Mouse (Mus musculus) ES-E14 (cell line): ENCODE results near the gene Rbfox1. TPM values are rescaled to one million over a fixed set of nuclear protein-coding genes. Genes with fewer than 3 reads are reported as not detected.
A peak's percentile ranks its signal among the peaks of the same experiment; 100 is the strongest.

ENCODE experiments used
- DNase-seq: peaks from one replicate; pipeline ENCODE4 v3.0.0-alpha.2; 2013; ENCODE audit warnings: low read depth, low spot score
- H3K27ac ChIP-seq: 2 replicates; pipeline ENCODE4 v1.5.1; 2012; ENCODE audit warnings: low read depth, mild to moderate bottlenecking, low read length, moderate library complexity, mixed read lengths; ENCODE audit not compliant: poor library complexity, insufficient read depth, severe bottlenecking
- H3K36me3 ChIP-seq: 2 replicates; pipeline ENCODE4 v1.6.1; 2012; ENCODE audit warnings: mild to moderate bottlenecking, low read length, moderate library complexity, mixed read lengths; ENCODE audit not compliant: control insufficient read depth, poor library complexity, insufficient read depth, severe bottlenecking
- H3K4me1 ChIP-seq, 2 experiments: fragments of 150-350 bp in 1 of 2; sonication (generic) in 1 of 2; 2 replicates each; pipeline ENCODE4 v1.6.1; 2012; ENCODE audit warnings: low read length in 2 of 2, mild to moderate bottlenecking in 1 of 2, mixed read lengths in 1 of 2; ENCODE audit not compliant: control insufficient read depth in 2 of 2, insufficient read depth in 2 of 2, poor library complexity in 1 of 2
- H3K4me3 ChIP-seq, 2 experiments: fragments of 150-350 bp in 1 of 2; sonication (generic) in 1 of 2; 2 replicates each; pipeline ENCODE4 v1.5.1; 2012; ENCODE audit warnings: low read length in 2 of 2, low read depth in 1 of 2, mild to moderate bottlenecking in 1 of 2, mixed read lengths in 1 of 2; ENCODE audit not compliant: insufficient read depth in 1 of 2, poor library complexity in 1 of 2, severe bottlenecking in 1 of 2
- H3K9ac ChIP-seq: 2 replicates; pipeline ENCODE4 v1.6.1; 2012; ENCODE audit warnings: low read depth, mild to moderate bottlenecking, low read length, mixed read lengths; ENCODE audit not compliant: poor library complexity, insufficient read depth, severe bottlenecking
- H3K9me3 ChIP-seq: fragments of 150-350 bp; sonication (generic); 2 replicates; pipeline ENCODE4 v1.6.1; 2012; ENCODE audit warnings: low read depth, mild to moderate bottlenecking, low read length; ENCODE audit not compliant: control insufficient read depth, insufficient read depth
- CHD2 ChIP-seq: IDR thresholded peaks from 2 replicates; pipeline ENCODE4 v1.6.1; 2014; ENCODE audit warnings: mild to moderate bottlenecking, low read depth, low read length, inconsistent platforms
- HCFC1 ChIP-seq: IDR thresholded peaks from 2 replicates; pipeline ENCODE4 v1.6.1; 2012; ENCODE audit warnings: low read length, inconsistent platforms, borderline replicate concordance; ENCODE audit not compliant: insufficient read depth
- MAFK ChIP-seq: IDR thresholded peaks from 2 replicates; pipeline ENCODE4 v1.6.1; 2014; ENCODE audit warnings: mild to moderate bottlenecking, low read depth, low read length, inconsistent platforms; ENCODE audit not compliant: insufficient read depth
- ZC3H11A ChIP-seq: IDR thresholded peaks from 2 replicates; pipeline ENCODE4 v1.6.1; 2012; ENCODE audit warnings: low read depth, mild to moderate bottlenecking, inconsistent platforms, low read length, borderline replicate concordance
- ZNF384 ChIP-seq: IDR thresholded peaks from 2 replicates; pipeline ENCODE4 v1.6.1; 2012; ENCODE audit warnings: low read depth, low read length, inconsistent platforms
- in situ Hi-C, 2 experiments: fragments of 600-800 bp; cut with MboI; formaldehyde crosslinking; loops; one replicate each; pipeline ENCODE4 v1.15.1; 2025; ENCODE audit warnings: low sequenced_read_pairs in 2 of 2, inconsistent platforms in 1 of 2; ENCODE audit not compliant: unreplicated experiment in 2 of 2
- total RNA-seq: library from RNA; depleted of rRNA; stranded (reverse); fragments of 300-350 nt; gene quantifications from 2 replicates; pipeline ENCODE4 v1.2.3, GENCODE M21; 2012

The Rbfox1 gene
- total RNA-seq, 1 experiment: 0.18 TPM

DNA sequence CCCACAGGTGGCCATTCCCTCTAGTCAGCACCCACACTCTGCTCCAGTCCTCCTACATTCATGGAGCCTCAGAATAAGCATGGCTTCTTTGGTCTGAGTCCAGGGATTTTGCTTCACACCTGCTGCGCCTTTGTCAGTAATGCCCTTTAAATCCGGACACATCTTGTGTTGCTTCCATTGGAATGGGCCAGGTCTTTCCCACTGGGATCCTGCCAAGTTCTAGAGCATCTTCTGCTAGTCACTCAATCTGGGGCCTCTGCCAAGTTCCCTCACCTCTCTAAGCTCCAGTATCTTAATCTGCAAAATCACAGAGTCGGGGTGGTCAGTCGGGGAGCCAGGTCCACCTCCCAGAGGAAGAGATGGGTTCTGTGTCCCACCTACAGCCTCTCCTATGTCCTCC, 20.8 kb upstream of the Rbfox1 start:
- Histone ChIP-seq H3K36me3 (no peaks in the 10 kb centered on the region), H3K4me3 (no peak overlapping the region), H3K9ac (no peak overlapping the region), H3K27ac (no peak overlapping the region), H3K4me1 (no peaks in the 10 kb centered on the region), H3K9me3 (no peaks in the 10 kb centered on the region)
- in situ Hi-C loops: no loop called here
- TF ChIP-seq MAFK: no peak
- no peak for TF ChIP-seq CHD2
- no peak for TF ChIP-seq HCFC1
- TF ChIP-seq ZNF384: no peak
- no peak for TF ChIP-seq ZC3H11A
- no peak for DNase-seq

DNA sequence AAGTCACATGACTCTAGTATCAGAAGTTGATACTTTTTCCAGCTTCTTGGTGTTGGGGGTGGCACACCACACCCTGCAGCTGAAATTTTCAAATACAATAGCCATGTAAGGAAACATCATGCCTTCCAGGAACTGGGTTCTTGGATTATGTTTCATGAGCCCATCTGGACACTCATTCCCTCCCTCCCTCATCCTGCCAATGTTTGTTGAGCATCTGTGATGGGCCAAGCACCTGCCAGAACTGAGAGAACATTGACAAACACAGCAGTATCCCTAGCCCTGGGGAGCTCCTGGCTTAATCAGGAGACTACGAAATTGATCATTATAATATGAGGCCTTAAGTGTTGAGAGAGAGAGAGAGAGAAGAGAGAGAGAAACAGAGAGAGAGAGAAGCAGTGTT, 18.2 kb upstream of the Rbfox1 start:
- DNase-seq: no peak
- Histone ChIP-seq H3K9me3 (no peaks in the 10 kb centered on the region), H3K9ac (no peak overlapping the region), H3K27ac (no peak overlapping the region), H3K4me1 (no peaks in the 10 kb centered on the region), H3K36me3 (no peaks in the 10 kb centered on the region), H3K4me3 (no peak overlapping the region)
- no peak for TF ChIP-seq CHD2
- TF ChIP-seq ZNF384: no peak
- TF ChIP-seq ZC3H11A: no peak
- TF ChIP-seq HCFC1: no peak
- TF ChIP-seq MAFK: no peak
- in situ Hi-C loops: no loop called here

DNA sequence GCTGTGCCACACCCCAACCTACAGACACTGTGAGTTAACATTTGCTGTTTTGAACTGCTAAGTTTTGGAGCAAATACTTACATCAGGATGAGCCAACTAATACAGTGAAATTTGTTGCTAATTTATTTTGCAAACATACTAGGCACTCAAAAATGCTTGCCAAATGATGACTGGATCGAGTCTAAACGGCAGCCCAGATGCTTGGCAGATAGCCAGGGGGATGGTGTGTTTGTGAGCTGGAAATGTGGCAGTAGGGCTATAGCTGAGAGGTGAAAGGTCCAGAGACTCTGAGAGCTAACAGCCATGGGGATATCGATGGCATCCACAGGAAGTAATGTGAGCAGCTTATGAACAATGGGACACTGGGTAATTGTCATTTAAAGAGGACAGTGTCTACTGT, 14.8 kb upstream of the Rbfox1 start:
- Histone ChIP-seq H3K4me3 (no peak overlapping the region), H3K36me3 (no peaks in the 10 kb centered on the region), H3K9me3 (no peaks in the 10 kb centered on the region), H3K27ac (no peak overlapping the region), H3K4me1 (no peaks in the 10 kb centered on the region), H3K9ac (no peak overlapping the region)
- DNase-seq: no peak
- no peak for TF ChIP-seq CHD2
- no peak for TF ChIP-seq ZNF384
- no peak for TF ChIP-seq ZC3H11A
- no peak for TF ChIP-seq HCFC1
- TF ChIP-seq MAFK: no peak
- in situ Hi-C loops: no loop called here

DNA sequence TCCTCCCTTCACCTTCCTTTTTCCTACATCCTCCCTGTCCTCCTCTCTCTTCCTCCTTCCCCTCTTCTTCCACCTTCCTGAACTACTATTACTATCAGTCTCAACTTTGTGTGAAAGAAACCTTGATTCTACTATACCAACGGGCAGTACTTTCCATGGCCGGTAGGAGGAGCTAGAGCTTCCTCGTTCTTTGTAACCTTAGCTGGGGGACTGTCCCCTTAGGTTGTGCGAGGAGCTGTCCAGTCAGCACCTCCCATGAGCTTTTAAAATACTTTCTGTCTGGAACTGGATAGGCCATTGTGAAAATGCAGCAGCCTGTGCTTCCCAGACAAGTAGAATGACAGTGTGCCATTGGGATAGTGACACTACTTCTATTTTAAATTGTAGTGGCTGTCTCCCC, 3.3 kb upstream of the Rbfox1 start:
- Histone ChIP-seq H3K36me3 (no peaks in the 10 kb centered on the region), H3K4me1 (no peaks in the 10 kb centered on the region), H3K9me3 (no peaks in the 10 kb centered on the region), H3K27ac (no peak overlapping the region), H3K4me3 (no peak overlapping the region), H3K9ac (no peak overlapping the region)
- in situ Hi-C loops: no loop called here
- DNase-seq: peak; percentile 81
- TF ChIP-seq CHD2 (no peak), ZC3H11A (peak; percentile 78), MAFK (no peak), HCFC1 (no peak)

DNA sequence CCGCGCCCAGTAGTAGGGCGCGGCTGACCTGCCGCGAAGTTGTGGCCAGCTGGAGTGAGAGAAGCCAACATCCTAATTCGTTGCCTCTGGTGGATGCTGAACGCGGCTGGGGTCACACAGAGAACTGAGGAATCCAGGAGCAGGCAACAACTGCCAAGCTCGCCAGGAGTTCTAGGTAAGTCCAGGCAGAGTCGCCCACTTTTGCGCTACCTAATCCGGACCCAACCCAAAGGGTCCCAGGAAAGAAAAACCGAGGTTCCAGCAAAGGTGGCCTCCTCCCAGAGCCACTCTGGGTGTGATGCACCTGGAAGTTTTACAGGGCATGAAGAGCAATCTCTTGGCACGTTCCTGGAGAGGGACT, 515 bp downstream of the Rbfox1 start:
- Histone ChIP-seq H3K9ac (no peak overlapping the region), H3K27ac (no peak overlapping the region), H3K4me1 (no peaks in the 10 kb centered on the region), H3K4me3 (peak overlapping the region in 1 of 2 experiments; percentile 56; a peak in 3 of 4 replicates), H3K36me3 (no peaks in the 10 kb centered on the region), H3K9me3 (no peaks in the 10 kb centered on the region)
- in situ Hi-C loops: no loop called here
- DNase-seq: no peak
- TF ChIP-seq ZC3H11A: no peak
- no peak for TF ChIP-seq MAFK
- no peak for TF ChIP-seq HCFC1
- no peak for TF ChIP-seq ZNF384
- no peak for TF ChIP-seq CHD2
